Mouse (Mus musculus): ENCODE data around the gene Sprtn. TPM values are rescaled to one million over a fixed set of nuclear protein-coding genes. Genes with fewer than 3 reads are reported as not detected.

Gene Sprtn
- polyA plus RNA-seq, 1 experiment from 2014 or later = 8.3 TPM

- Histone ChIP-seq H3K4me2 (ENCODE audit: low read depth, low read length) (peak overlapping the region; percentile 34), H3K36me3 (ENCODE audit: control insufficient read depth, insufficient read depth) (0 out of 2 replicates have a peak, but pooled peaks cover 2% of the 10 kb centered on the region), H3K4me1 (ENCODE audit: control insufficient read depth, insufficient read depth, low read length) (peaks cover 68% of the 10 kb centered on the region), H3K9ac (ENCODE audit: low read length) (no peak overlapping the region; the same call in 1 of the 2 replicates), H3K27me3 (ENCODE audit: control insufficient read depth, insufficient read depth, low read length) (no peaks in the 10 kb centered on the region), H3K27ac (ENCODE audit: low read length) (peak overlapping the region; percentile 83), H3K9me3 (replicated peaks; ENCODE audit: control insufficient read depth, low read length) (no peaks in the 10 kb centered on the region), H3K4me3 (ENCODE audit: low read length) (no peak overlapping the region)
- WGBS = 59% methylated on average over 13 of the region's 13 CpGs
- peak; percentile 37; the same call in 1 of the 2 replicates for ATAC-seq (replicated peaks; ENCODE audit: extremely low read depth, insufficient read depth, low FRiP score)
These were observed 32.4 kb downstream of the Sprtn start for GRCm38 (mm10) chr8:124930086-124930485.

- Histone ChIP-seq H3K27me3 (ENCODE audit: control insufficient read depth, insufficient read depth, low read length) (no peaks in the 10 kb centered on the region), H3K4me1 (ENCODE audit: control insufficient read depth, insufficient read depth, low read length) (peaks cover 67% of the 10 kb centered on the region), H3K4me3 (ENCODE audit: low read length) (no peak overlapping the region), H3K36me3 (ENCODE audit: control insufficient read depth, insufficient read depth) (0 out of 2 replicates have a peak, but pooled peaks cover 2% of the 10 kb centered on the region), H3K9me3 (replicated peaks; ENCODE audit: control insufficient read depth, low read length) (no peaks in the 10 kb centered on the region), H3K27ac (ENCODE audit: low read length) (peak overlapping the region; percentile 83), H3K9ac (ENCODE audit: low read length) (no peak overlapping the region), H3K4me2 (ENCODE audit: low read depth, low read length) (peak overlapping the region; percentile 34; the same call in 1 of the 2 replicates)
- WGBS = 86% methylated on average over 4 of the region's 4 CpGs
- ATAC-seq (replicated peaks; ENCODE audit: extremely low read depth, insufficient read depth, low FRiP score) = no peak
These were observed 33.0 kb downstream of the Sprtn start for GRCm38 (mm10) chr8:124930649-124931048.

DNA sequence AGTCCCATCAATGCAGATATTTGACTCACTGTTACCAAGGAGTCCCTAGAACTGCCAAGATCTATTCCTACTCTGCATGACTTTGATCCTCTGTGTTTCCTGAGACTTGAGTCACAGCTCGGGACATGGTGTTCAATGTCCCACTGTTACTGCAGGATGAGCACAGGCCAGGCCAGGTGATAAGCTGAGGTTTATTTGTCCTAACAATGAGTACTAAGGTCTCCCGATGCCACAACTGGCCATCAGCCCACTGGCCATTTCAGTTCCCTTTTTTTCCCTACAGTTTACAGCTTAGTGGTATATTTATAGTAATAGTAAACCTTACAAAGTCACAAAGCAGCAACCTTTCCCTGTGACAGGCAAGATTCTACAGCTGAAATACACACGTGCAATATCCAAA, 34.7 kb downstream of the Sprtn start:
- Histone ChIP-seq H3K4me3 (ENCODE audit: low read length) (no peak overlapping the region), H3K27me3 (ENCODE audit: control insufficient read depth, insufficient read depth, low read length) (no peaks in the 10 kb centered on the region), H3K36me3 (ENCODE audit: control insufficient read depth, insufficient read depth) (0 out of 2 replicates have a peak, but pooled peaks cover 2% of the 10 kb centered on the region), H3K9ac (ENCODE audit: low read length) (no peak overlapping the region), H3K27ac (ENCODE audit: low read length) (peak overlapping the region; percentile 51), H3K4me2 (ENCODE audit: low read depth, low read length) (no peak overlapping the region), H3K4me1 (ENCODE audit: control insufficient read depth, insufficient read depth, low read length) (peaks cover 53% of the 10 kb centered on the region), H3K9me3 (replicated peaks; ENCODE audit: control insufficient read depth, low read length) (no peaks in the 10 kb centered on the region)
- whole genome bisulfite sequencing = 51% methylated on average over 3 of the region's 3 CpGs
- no peak for ATAC-seq (replicated peaks; ENCODE audit: extremely low read depth, insufficient read depth, low FRiP score)

- peak overlapping the region; percentile 61; the same call in 1 of the 2 replicates for H3K27ac ChIP-seq (ENCODE audit: low read length)
- H3K9me3 ChIP-seq (replicated peaks; ENCODE audit: control insufficient read depth, low read length) = no peaks in the 10 kb centered on the region
- no peak overlapping the region; the same call in 1 of the 2 replicates for H3K4me2 ChIP-seq (ENCODE audit: low read depth, low read length)
- H3K36me3 ChIP-seq (ENCODE audit: control insufficient read depth, insufficient read depth) = peaks cover 11% of the 10 kb centered on the region
- no peak overlapping the region for H3K9ac ChIP-seq (ENCODE audit: low read length)
- ATAC-seq (replicated peaks; ENCODE audit: extremely low read depth, insufficient read depth, low FRiP score) = no peak
- 72% methylated on average over 5 of the region's 5 CpGs for WGBS
- peaks cover 35% of the 10 kb centered on the region for H3K4me1 ChIP-seq (ENCODE audit: control insufficient read depth, insufficient read depth, low read length)
- H3K27me3 ChIP-seq (ENCODE audit: control insufficient read depth, insufficient read depth, low read length) = no peaks in the 10 kb centered on the region
- H3K4me3 ChIP-seq (ENCODE audit: low read length) = no peak overlapping the region
These were observed 37.4 kb downstream of the Sprtn start for GRCm38 (mm10) chr8:124935116-124935515.

DNA sequence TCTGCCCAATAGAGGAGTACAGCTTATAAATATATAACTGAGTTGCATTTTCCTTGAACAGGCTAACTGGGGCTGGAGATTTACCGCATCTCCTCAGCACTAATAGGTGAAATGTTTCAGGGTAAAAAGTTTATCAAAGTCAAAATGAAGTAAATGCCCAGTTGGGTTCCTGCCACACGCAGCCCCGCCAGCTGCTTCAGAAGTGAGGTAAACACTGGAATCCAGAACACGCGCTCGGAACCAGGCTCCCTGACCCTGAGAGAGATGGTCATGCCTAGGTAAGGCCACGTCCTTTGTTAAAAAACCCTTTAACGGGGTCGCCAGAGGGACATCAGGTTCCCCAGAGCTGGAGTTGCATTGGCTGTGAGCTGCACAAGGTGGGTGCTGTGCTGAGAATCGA, 39.0 kb downstream of the Sprtn start:
- H3K9me3 ChIP-seq (replicated peaks; ENCODE audit: control insufficient read depth, low read length) = no peaks in the 10 kb centered on the region
- no peak overlapping the region for H3K4me2 ChIP-seq (ENCODE audit: low read depth, low read length)
- peaks cover 29% of the 10 kb centered on the region for H3K4me1 ChIP-seq (ENCODE audit: control insufficient read depth, insufficient read depth, low read length)
- H3K27me3 ChIP-seq (ENCODE audit: control insufficient read depth, insufficient read depth, low read length) = no peaks in the 10 kb centered on the region
- 95% methylated on average over 10 of the region's 10 CpGs for WGBS
- no peak overlapping the region for H3K9ac ChIP-seq (ENCODE audit: low read length)
- no peak overlapping the region for H3K4me3 ChIP-seq (ENCODE audit: low read length)
- no peak for ATAC-seq (replicated peaks; ENCODE audit: extremely low read depth, insufficient read depth, low FRiP score)
- H3K36me3 ChIP-seq (ENCODE audit: control insufficient read depth, insufficient read depth) = peaks cover 9% of the 10 kb centered on the region
- H3K27ac ChIP-seq (ENCODE audit: low read length) = peak overlapping the region; percentile 88

DNA sequence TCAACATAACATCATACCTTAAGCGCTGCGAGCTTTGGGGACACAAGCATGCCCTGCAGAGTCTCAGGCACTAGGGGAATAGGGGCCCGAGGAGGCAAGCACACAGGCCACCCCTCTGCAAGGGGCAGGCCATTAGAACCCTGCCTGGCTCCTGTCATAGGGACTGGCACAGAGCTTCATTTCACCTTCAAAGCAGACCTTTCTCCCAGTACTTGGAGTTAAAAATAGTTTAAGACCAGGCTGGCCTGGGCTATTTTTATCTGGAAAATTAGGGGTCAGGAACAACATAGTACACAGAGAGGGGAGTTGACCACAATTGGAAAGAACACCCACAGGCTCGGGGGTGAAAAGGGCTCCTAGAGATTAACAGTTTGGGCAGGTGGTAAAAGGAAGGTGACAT, 39.6 kb downstream of the Sprtn start:
- Histone ChIP-seq H3K4me1 (ENCODE audit: control insufficient read depth, insufficient read depth, low read length) (peaks cover 29% of the 10 kb centered on the region), H3K27me3 (ENCODE audit: control insufficient read depth, insufficient read depth, low read length) (no peaks in the 10 kb centered on the region), H3K4me3 (ENCODE audit: low read length) (no peak overlapping the region), H3K9ac (ENCODE audit: low read length) (0 out of 2 replicates have a peak overlapping the region, but pooled peaks have one; percentile 18), H3K27ac (ENCODE audit: low read length) (peak overlapping the region; percentile 88), H3K9me3 (replicated peaks; ENCODE audit: control insufficient read depth, low read length) (no peaks in the 10 kb centered on the region), H3K4me2 (ENCODE audit: low read depth, low read length) (no peak overlapping the region), H3K36me3 (ENCODE audit: control insufficient read depth, insufficient read depth) (peaks cover 9% of the 10 kb centered on the region)
- ATAC-seq (replicated peaks; ENCODE audit: extremely low read depth, insufficient read depth, low FRiP score) = peak; percentile 66
- WGBS = 63% methylated on average over 4 of the region's 4 CpGs

DNA sequence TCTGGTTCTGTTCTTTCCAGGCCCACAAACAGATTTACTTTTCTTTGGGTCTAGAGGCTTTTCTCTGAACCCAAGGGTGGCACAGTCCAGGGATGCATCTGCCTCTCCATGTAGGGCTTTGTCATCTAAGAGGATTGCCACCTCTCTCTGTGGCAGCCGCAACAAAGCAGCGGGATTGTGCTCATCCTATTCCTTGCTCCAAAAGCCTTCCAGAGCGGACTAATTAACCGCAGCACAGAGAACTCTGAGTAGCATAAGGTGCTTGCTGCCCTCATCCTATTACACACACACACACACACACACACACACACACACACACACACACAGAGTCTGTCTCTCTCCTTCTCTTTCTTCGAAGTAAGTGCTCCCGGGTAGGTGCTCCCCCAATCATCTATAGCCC, 46.1 kb downstream of the Sprtn start:
- no peak overlapping the region for H3K4me2 ChIP-seq (ENCODE audit: low read depth, low read length)
- peaks cover 31% of the 10 kb centered on the region for H3K4me1 ChIP-seq (ENCODE audit: control insufficient read depth, insufficient read depth, low read length)
- ATAC-seq (replicated peaks; ENCODE audit: extremely low read depth, insufficient read depth, low FRiP score) = no peak
- no peak overlapping the region for H3K27ac ChIP-seq (ENCODE audit: low read length)
- H3K9me3 ChIP-seq (replicated peaks; ENCODE audit: control insufficient read depth, low read length) = no peaks in the 10 kb centered on the region
- 92% methylated on average over 6 of the region's 6 CpGs for WGBS
- no peak overlapping the region for H3K4me3 ChIP-seq (ENCODE audit: low read length)
- peaks cover 7% of the 10 kb centered on the region for H3K36me3 ChIP-seq (ENCODE audit: control insufficient read depth, insufficient read depth)
- H3K27me3 ChIP-seq (ENCODE audit: control insufficient read depth, insufficient read depth, low read length) = no peaks in the 10 kb centered on the region
- no peak overlapping the region for H3K9ac ChIP-seq (ENCODE audit: low read length)

GRCm38 (mm10) chr8:124944406-124944805, 46.7 kb downstream of the Sprtn start:
- Histone ChIP-seq H3K27ac (ENCODE audit: low read length) (no peak overlapping the region), H3K4me1 (ENCODE audit: control insufficient read depth, insufficient read depth, low read length) (peaks cover 31% of the 10 kb centered on the region), H3K9me3 (replicated peaks; ENCODE audit: control insufficient read depth, low read length) (no peaks in the 10 kb centered on the region), H3K36me3 (ENCODE audit: control insufficient read depth, insufficient read depth) (0 out of 2 replicates have a peak, but pooled peaks cover 1% of the 10 kb centered on the region), H3K4me3 (ENCODE audit: low read length) (no peak overlapping the region), H3K4me2 (ENCODE audit: low read depth, low read length) (no peak overlapping the region; the same call in 1 of the 2 replicates), H3K9ac (ENCODE audit: low read length) (no peak overlapping the region), H3K27me3 (ENCODE audit: control insufficient read depth, insufficient read depth, low read length) (no peaks in the 10 kb centered on the region)
- 64% methylated on average over 7 of the region's 7 CpGs for WGBS
- ATAC-seq (replicated peaks; ENCODE audit: extremely low read depth, insufficient read depth, low FRiP score) = no peak

- peak overlapping the region; percentile 98 for H3K27ac ChIP-seq (ENCODE audit: low read length)
- no peaks in the 10 kb centered on the region for H3K27me3 ChIP-seq (ENCODE audit: control insufficient read depth, insufficient read depth, low read length)
- WGBS = under 1% methylated on average over 67 of the region's 67 CpGs
- H3K9ac ChIP-seq (ENCODE audit: low read length) = peak overlapping the region; percentile 85
- H3K4me3 ChIP-seq (ENCODE audit: low read length) = peak overlapping the region; percentile 66
- peak; percentile 2; the same call in 1 of the 2 replicates for ATAC-seq (replicated peaks; ENCODE audit: extremely low read depth, insufficient read depth, low FRiP score)
- peak overlapping the region; percentile 75 for H3K4me2 ChIP-seq (ENCODE audit: low read depth, low read length)
- H3K4me1 ChIP-seq (ENCODE audit: control insufficient read depth, insufficient read depth, low read length) = peaks cover 40% of the 10 kb centered on the region
- H3K36me3 ChIP-seq (ENCODE audit: control insufficient read depth, insufficient read depth) = no peaks in the 10 kb centered on the region
- H3K9me3 ChIP-seq (replicated peaks; ENCODE audit: control insufficient read depth, low read length) = no peaks in the 10 kb centered on the region
These were observed 50.4 kb downstream of the Sprtn start for GRCm38 (mm10) chr8:124947865-124948732.

Measured in heart, embryonic 16.5 days (tissue).